Mouse (Mus musculus) splenic B cell, adult 2 months (primary cell): ENCODE results near the gene Sorcs3.

ENCODE experiments used
- DNase-seq: peaks from one replicate; pipeline ENCODE4 v3.0.0-alpha.2; 2011; ENCODE audit warnings: low read depth, low spot score
- H3K27me3 ChIP-seq: 2 replicates; pipeline ENCODE4 v1.6.1; 2012; ENCODE audit warnings: mild to moderate bottlenecking, low read length, moderate library complexity, mixed read lengths; ENCODE audit not compliant: control insufficient read depth, poor library complexity, insufficient read depth, severe bottlenecking
- H3K36me3 ChIP-seq: 2 replicates; pipeline ENCODE4 v1.6.1; 2012; ENCODE audit warnings: mild to moderate bottlenecking, low read length, moderate library complexity, mixed read lengths; ENCODE audit not compliant: control insufficient read depth, poor library complexity, insufficient read depth, severe bottlenecking

Gene Sorcs3

GRCm38 (mm10) chr19:48577169-48577568, 371.3 kb downstream of the Sorcs3 start:
- no peak for DNase-seq
- H3K36me3 ChIP-seq: no peaks in the 10 kb centered on the region
- H3K27me3 ChIP-seq: no peaks in the 10 kb centered on the region

- no peaks in the 10 kb centered on the region for H3K36me3 ChIP-seq
- no peak for DNase-seq
- H3K27me3 ChIP-seq: no peaks in the 10 kb centered on the region
Measured at GRCm38 (mm10) chr19:48584938-48585560, 379.2 kb downstream of the Sorcs3 start.

- no peaks in the 10 kb centered on the region for H3K27me3 ChIP-seq
- no peaks in the 10 kb centered on the region for H3K36me3 ChIP-seq
- DNase-seq: no peak
Measured at GRCm38 (mm10) chr19:48616951-48617350, 411.1 kb downstream of the Sorcs3 start.

GRCm38 (mm10) chr19:48630671-48631327, 425.0 kb downstream of the Sorcs3 start:
- Histone ChIP-seq H3K27me3 (no peaks in the 10 kb centered on the region), H3K36me3 (no peaks in the 10 kb centered on the region)
- no peak for DNase-seq

- DNase-seq: no peak
- no peaks in the 10 kb centered on the region for H3K27me3 ChIP-seq
- H3K36me3 ChIP-seq: no peaks in the 10 kb centered on the region
Measured at GRCm38 (mm10) chr19:48642566-48642965, 436.7 kb downstream of the Sorcs3 start.

GRCm38 (mm10) chr19:48649941-48650340, 444.1 kb downstream of the Sorcs3 start:
- H3K36me3 ChIP-seq: no peaks in the 10 kb centered on the region; the same call in 1 of the 2 replicates
- no peak for DNase-seq
- H3K27me3 ChIP-seq: no peaks in the 10 kb centered on the region

- DNase-seq: no peak
Measured at GRCm38 (mm10) chr19:48651617-48652016, 445.8 kb downstream of the Sorcs3 start.

GRCm38 (mm10) chr19:48660201-48660600, 454.4 kb downstream of the Sorcs3 start:
- DNase-seq: no peak
- Histone ChIP-seq H3K27me3 (no peaks in the 10 kb centered on the region), H3K36me3 (no peaks in the 10 kb centered on the region)

More at GRCm38 (mm10) chr19:48651617-48652016, 445.8 kb downstream of the Sorcs3 start:
- no peaks in the 10 kb centered on the region for H3K27me3 ChIP-seq
- H3K36me3 ChIP-seq: no peaks in the 10 kb centered on the region; the same call in 1 of the 2 replicates

GRCm38 (mm10) chr19:48679896-48680295, 474.1 kb downstream of the Sorcs3 start:
- no peak for DNase-seq
- no peaks in the 10 kb centered on the region for H3K36me3 ChIP-seq
- H3K27me3 ChIP-seq: no peaks in the 10 kb centered on the region

- no peaks in the 10 kb centered on the region for H3K27me3 ChIP-seq
- H3K36me3 ChIP-seq: no peaks in the 10 kb centered on the region
- no peak for DNase-seq
Measured at GRCm38 (mm10) chr19:48682485-48682884, 476.7 kb downstream of the Sorcs3 start.

- Histone ChIP-seq H3K27me3 (no peaks in the 10 kb centered on the region), H3K36me3 (no peaks in the 10 kb centered on the region)
- DNase-seq: no peak
Measured at GRCm38 (mm10) chr19:48686369-48686768, 480.5 kb downstream of the Sorcs3 start.

- DNase-seq: no peak
- Histone ChIP-seq H3K27me3 (no peaks in the 10 kb centered on the region), H3K36me3 (no peaks in the 10 kb centered on the region)
Measured at GRCm38 (mm10) chr19:48700111-48700658, 494.4 kb downstream of the Sorcs3 start.

- no peak for DNase-seq
- no peaks in the 10 kb centered on the region for H3K27me3 ChIP-seq
- H3K36me3 ChIP-seq: no peaks in the 10 kb centered on the region
Measured at GRCm38 (mm10) chr19:48703763-48704162, 497.9 kb downstream of the Sorcs3 start.

GRCm38 (mm10) chr19:48706267-48706923, 500.6 kb downstream of the Sorcs3 start:
- DNase-seq: no peak
- Histone ChIP-seq H3K36me3 (no peaks in the 10 kb centered on the region), H3K27me3 (no peaks in the 10 kb centered on the region)

- DNase-seq: no peak
- H3K36me3 ChIP-seq: no peaks in the 10 kb centered on the region
- H3K27me3 ChIP-seq: no peaks in the 10 kb centered on the region
Measured at GRCm38 (mm10) chr19:48706924-48707320, 501.1 kb downstream of the Sorcs3 start.
